Comparison of ENCODE assay signal across 14 mouse cellular contexts in genomic region chr1:52521436-52521993, GRCm38 (mm10). TPM values are rescaled to one million over a fixed set of nuclear protein-coding genes. Genes with fewer than 3 reads are reported as not detected.
DNase-seq lines count a peak whose midpoint lies in the region; ATAC-seq and TF ChIP-seq lines count a peak whose summit lies in the region.
"Had no signal": no experiment of that assay in that cellular context is flagged by ENCODE, and none has a peak within 500 bp of the region (broad histone marks: within the 10 kb centered on the region; RNA-seq: fewer than 3 reads in every experiment).

No protein-coding gene starts in this region.

- 77% methylated on average over 8 of the region's 8 CpGs for WGBS in midbrain, embryonic 14.5 days

- DNase-seq in layer of hippocampus, adult 11-12 months (ENCODE audit: low spot score): peak; percentile 60
- DNase-seq in layer of hippocampus, adult 9-10 months (ENCODE audit: low spot score): no peak
- peak; percentile 90 for DNase-seq in cerebellum, adult 8-10 months
- DNase-seq in layer of hippocampus, adult 2 months (ENCODE audit: low spot score in 2 of 2): peak; percentile 61 to 63
- peak; percentile 59 to 60 for DNase-seq in right cerebral cortex, postnatal 36 days (ENCODE audit: low spot score in 2 of 2)
- DNase-seq in urinary bladder, postnatal 25 days (ENCODE audit: low spot score): no peak
- no peak for DNase-seq in midbrain, embryonic 14.5 days
- DNase-seq in ovary, postnatal 14 days (ENCODE audit: low spot score): no peak
- DNase-seq: adrenal gland, postnatal 10 days; kidney, postnatal 10 days had no signal

- no peak overlapping the region for H3K4me2 ChIP-seq in midbrain, embryonic 14.5 days (ENCODE audit: low read length)
- H3K4me2 ChIP-seq: embryonic facial prominence, embryonic 12.5 days; heart, embryonic 13.5 days; liver, embryonic 12.5 days; midbrain, embryonic 15.5 days had no signal

- no peaks in the 10 kb centered on the region for H3K27me3 ChIP-seq in midbrain, embryonic 14.5 days (ENCODE audit: control insufficient read depth, insufficient read depth, low read length)
- H3K27me3 ChIP-seq: heart, embryonic 13.5 days; liver, embryonic 12.5 days; midbrain, embryonic 15.5 days had no signal

- H3K36me3 ChIP-seq in midbrain, embryonic 14.5 days (ENCODE audit: control insufficient read depth, insufficient read depth, low read length): no peaks in the 10 kb centered on the region
- H3K36me3 ChIP-seq: embryonic facial prominence, embryonic 12.5 days; heart, embryonic 13.5 days; liver, embryonic 12.5 days; midbrain, embryonic 15.5 days had no signal

- H3K4me3 ChIP-seq in layer of hippocampus, adult 2 months: no peak overlapping the region
- H3K4me3 ChIP-seq in midbrain, embryonic 14.5 days (replicated peaks; ENCODE audit: low read depth, low read length): no peak overlapping the region
- H3K4me3 ChIP-seq: embryonic facial prominence, embryonic 12.5 days; heart, embryonic 13.5 days; liver, embryonic 12.5 days; midbrain, embryonic 15.5 days had no signal

- no peak overlapping the region; the same call in 1 of the 2 replicates for H3K27ac ChIP-seq in layer of hippocampus, adult 2 months
- H3K27ac ChIP-seq in midbrain, embryonic 14.5 days (replicated peaks; ENCODE audit: low read depth, low read length): no peak overlapping the region
- H3K27ac ChIP-seq: embryonic facial prominence, embryonic 12.5 days; heart, embryonic 13.5 days; liver, embryonic 12.5 days; midbrain, embryonic 15.5 days had no signal

- H3K9ac ChIP-seq in midbrain, embryonic 14.5 days (replicated peaks; ENCODE audit: low read length): no peak overlapping the region
- H3K9ac ChIP-seq: embryonic facial prominence, embryonic 12.5 days; heart, embryonic 13.5 days; liver, embryonic 12.5 days; midbrain, embryonic 15.5 days had no signal

- no peaks in the 10 kb centered on the region for H3K4me1 ChIP-seq in midbrain, embryonic 14.5 days (ENCODE audit: control insufficient read depth, insufficient read depth, low read length)
- H3K4me1 ChIP-seq: liver, embryonic 12.5 days; midbrain, embryonic 15.5 days had no signal

- no peak for TF ChIP-seq CTCF in layer of hippocampus, adult 2 months (conservative IDR thresholded peaks at IDR 0.05)

- no peaks in the 10 kb centered on the region for H3K9me3 ChIP-seq in midbrain, embryonic 14.5 days (ENCODE audit: control insufficient read depth, low read length)
- H3K9me3 ChIP-seq: embryonic facial prominence, embryonic 12.5 days; heart, embryonic 13.5 days; liver, embryonic 12.5 days; midbrain, embryonic 15.5 days had no signal

- no peak for ATAC-seq in midbrain, embryonic 14.5 days (ENCODE audit: low FRiP score, low TSS enrichment)
- ATAC-seq: liver, embryonic 12.5 days; midbrain, embryonic 15.5 days had no signal

RNA-seq across cellular contexts. Expression of gene Nab1, which starts 21.0 kb away (rescaled TPM):
- 10 to 100 TPM; 31.0 to 32.2 TPM for total RNA-seq in layer of hippocampus, adult 2 months (2021)
- polyA plus RNA-seq in midbrain, embryonic 14.5 days (2014; fragmentation: Nextera tagmentation; extraction: Ambion mirVana): 5.3 and 6.0 TPM in 2 replicates

Comparison
In these comparisons a context has a peak if more than half of its experiments do, and no peak if none do; other contexts are left out.
1. DNase-seq: peak in layer of hippocampus, adult 11-12 months (single experiment), cerebellum, adult 8-10 months (single experiment), layer of hippocampus, adult 2 months (2 of 2) and right cerebral cortex, postnatal 36 days (2 of 2); none in layer of hippocampus, adult 9-10 months (single experiment), urinary bladder, postnatal 25 days (single experiment), midbrain, embryonic 14.5 days (single experiment) and ovary, postnatal 14 days (single experiment).